Mouse (Mus musculus): ENCODE measurements around the gene Tnks1bp1.

- TF ChIP-seq CTCF (IDR thresholded peaks at IDR 0.05; ENCODE audit: extremely low read depth, insufficient read depth, low read length): no peak
- TF ChIP-seq POLR2A (IDR thresholded peaks at IDR 0.05; ENCODE audit: extremely low read depth, insufficient read depth, low read length): no peak
Observed at GRCm38 (mm10) chr2:85061107-85061541, 13.3 kb downstream of the Tnks1bp1 start.

Data from cortical plate, adult 2 months (tissue).